Mouse (Mus musculus): ENCODE results near the gene Slc45a3. TPM values are rescaled to one million over a fixed set of nuclear protein-coding genes. Genes with fewer than 3 reads are reported as not detected.

Slc45a3 gene
- polyA plus RNA-seq, 1 experiment from 2014 or later = 1.5 TPM

DNA sequence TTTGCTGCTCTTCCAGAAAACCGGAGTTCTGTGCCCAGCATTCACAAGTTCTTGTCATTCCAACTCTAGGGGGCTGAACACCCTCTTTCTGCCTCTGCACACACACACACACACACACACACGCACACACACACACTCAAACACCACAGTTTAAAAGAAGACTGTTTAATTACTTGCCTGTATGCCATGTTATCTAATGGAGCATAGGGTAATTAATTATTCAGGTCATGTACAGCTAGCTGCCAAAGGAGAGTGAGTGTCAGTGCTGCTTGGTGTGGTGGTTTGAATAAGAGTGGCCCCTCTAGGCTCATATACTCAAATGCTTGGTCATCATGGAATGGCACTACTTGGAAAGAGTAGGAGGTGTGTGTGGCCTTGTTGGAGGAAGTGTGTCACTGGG lies 21.0 kb downstream of the Slc45a3 start:
- no peak overlapping the region for H3K4me2 ChIP-seq (ENCODE audit: low read length)
- no peak overlapping the region for H3K9ac ChIP-seq (ENCODE audit: low read length)
- no peak for ATAC-seq
- no peak overlapping the region for H3K27ac ChIP-seq (ENCODE audit: low read depth, low read length)
- no peaks in the 10 kb centered on the region for H3K36me3 ChIP-seq (ENCODE audit: control insufficient read depth, insufficient read depth, low read length)
- WGBS = 61% methylated on average over 2 of the region's 2 CpGs
- no peaks in the 10 kb centered on the region for H3K9me3 ChIP-seq (replicated peaks; ENCODE audit: control insufficient read depth, low read length)
- no peaks in the 10 kb centered on the region for H3K27me3 ChIP-seq (replicated peaks; ENCODE audit: control insufficient read depth, insufficient read depth, low read length)
- no peaks in the 10 kb centered on the region for H3K4me1 ChIP-seq (ENCODE audit: control insufficient read depth, insufficient read depth, low read length)
- no peak for DNase-seq (ENCODE audit: low spot score)
- H3K4me3 ChIP-seq (ENCODE audit: low read depth, low read length) = no peak overlapping the region

DNA sequence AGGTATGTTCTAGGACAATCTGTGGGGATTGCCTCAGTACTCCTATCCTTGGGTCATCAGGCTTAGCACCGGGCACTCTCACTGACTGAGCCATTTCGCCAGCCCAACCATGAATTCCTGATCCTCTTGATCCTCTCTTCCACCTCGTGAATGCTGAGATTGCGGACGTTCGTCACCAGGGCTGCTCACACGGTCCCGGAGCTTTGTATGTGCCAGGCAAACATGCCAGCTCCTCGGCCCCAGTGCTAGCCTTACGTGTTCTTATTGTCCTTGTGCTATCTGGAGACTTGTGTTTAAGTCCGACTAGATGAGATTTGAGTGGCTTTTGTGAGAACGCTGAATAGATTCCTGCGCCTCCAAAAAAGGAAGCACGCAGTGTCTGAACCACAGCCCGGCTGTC lies 24.7 kb downstream of the Slc45a3 start:
- no peak for DNase-seq (ENCODE audit: low spot score)
- Histone ChIP-seq H3K9ac (ENCODE audit: low read length) (no peak overlapping the region), H3K4me2 (ENCODE audit: low read length) (no peak overlapping the region), H3K4me3 (ENCODE audit: low read depth, low read length) (no peak overlapping the region), H3K36me3 (ENCODE audit: control insufficient read depth, insufficient read depth, low read length) (no peaks in the 10 kb centered on the region), H3K9me3 (replicated peaks; ENCODE audit: control insufficient read depth, low read length) (no peaks in the 10 kb centered on the region), H3K4me1 (ENCODE audit: control insufficient read depth, insufficient read depth, low read length) (no peaks in the 10 kb centered on the region), H3K27ac (ENCODE audit: low read depth, low read length) (no peak overlapping the region), H3K27me3 (replicated peaks; ENCODE audit: control insufficient read depth, insufficient read depth, low read length) (no peaks in the 10 kb centered on the region)
- no peak for ATAC-seq
- WGBS = 69% methylated on average over 15 of the region's 15 CpGs

DNA sequence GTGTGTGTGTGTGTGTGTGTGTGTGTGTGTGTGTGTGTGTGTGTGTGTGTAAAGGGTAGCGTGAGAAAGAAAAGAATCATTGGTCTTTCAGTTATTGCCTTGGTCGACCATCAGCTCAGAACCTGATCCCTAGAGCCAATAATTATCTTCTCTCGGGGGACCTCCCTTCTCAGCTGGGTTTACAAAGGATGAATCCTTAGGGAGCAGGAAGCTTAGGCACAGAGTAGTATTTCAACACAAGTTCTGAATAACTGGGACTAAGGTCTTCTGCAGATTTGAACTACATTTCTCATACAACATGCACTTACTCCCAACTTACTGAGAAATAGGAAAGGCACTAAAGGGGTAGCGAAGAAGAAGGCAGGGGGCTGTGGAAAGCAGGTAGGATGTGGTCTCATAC lies 26.7 kb downstream of the Slc45a3 start:
- DNase-seq (ENCODE audit: low spot score) (no peak), ATAC-seq (no peak)
- H3K4me3 ChIP-seq (ENCODE audit: low read depth, low read length) = no peak overlapping the region
- no peak overlapping the region for H3K9ac ChIP-seq (ENCODE audit: low read length)
- H3K27me3 ChIP-seq (replicated peaks; ENCODE audit: control insufficient read depth, insufficient read depth, low read length) = no peaks in the 10 kb centered on the region
- H3K36me3 ChIP-seq (ENCODE audit: control insufficient read depth, insufficient read depth, low read length) = no peaks in the 10 kb centered on the region
- no peak overlapping the region for H3K4me2 ChIP-seq (ENCODE audit: low read length)
- 73% methylated on average over 4 of the region's 4 CpGs for WGBS
- no peaks in the 10 kb centered on the region for H3K4me1 ChIP-seq (ENCODE audit: control insufficient read depth, insufficient read depth, low read length)
- H3K27ac ChIP-seq (ENCODE audit: low read depth, low read length) = no peak overlapping the region
- no peaks in the 10 kb centered on the region for H3K9me3 ChIP-seq (replicated peaks; ENCODE audit: control insufficient read depth, low read length)

DNA sequence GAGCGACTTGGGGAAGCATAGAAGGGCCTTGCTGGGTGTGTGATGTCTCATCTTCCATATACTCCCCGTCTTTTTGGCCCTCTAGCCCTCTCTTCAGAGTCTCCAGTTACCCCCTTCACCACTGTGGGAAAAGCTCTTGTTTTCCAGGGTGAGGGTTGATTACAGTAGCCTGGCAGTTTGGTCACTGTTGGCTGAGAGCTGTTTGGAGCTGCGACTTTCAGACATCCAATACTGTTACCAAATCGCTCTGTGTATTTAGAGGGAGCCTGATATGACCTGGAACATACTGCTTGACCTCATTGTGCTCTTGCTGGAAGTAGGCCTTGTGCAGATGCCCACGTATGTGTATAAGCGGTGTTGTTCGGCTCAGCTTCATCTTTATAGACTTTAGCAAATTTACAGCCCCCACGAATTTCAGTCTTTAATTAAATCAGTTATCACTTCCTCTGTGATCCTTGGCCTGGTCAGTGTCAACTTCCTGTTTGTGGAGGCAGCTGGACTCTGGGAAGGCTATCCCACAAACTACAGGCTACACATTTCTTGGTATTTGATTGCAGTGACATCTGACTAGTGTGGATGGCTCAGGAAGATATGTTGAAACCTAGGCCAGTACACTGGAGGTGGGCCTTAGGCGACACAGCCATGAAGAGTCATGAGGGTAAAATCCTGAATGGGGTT lies 27.5 kb downstream of the Slc45a3 start:
- DNase-seq (ENCODE audit: low spot score) = no peak
- Histone ChIP-seq H3K4me3 (ENCODE audit: low read depth, low read length) (no peak overlapping the region), H3K36me3 (ENCODE audit: control insufficient read depth, insufficient read depth, low read length) (no peaks in the 10 kb centered on the region), H3K27ac (ENCODE audit: low read depth, low read length) (no peak overlapping the region), H3K9ac (ENCODE audit: low read length) (no peak overlapping the region), H3K4me1 (ENCODE audit: control insufficient read depth, insufficient read depth, low read length) (no peaks in the 10 kb centered on the region), H3K27me3 (replicated peaks; ENCODE audit: control insufficient read depth, insufficient read depth, low read length) (no peaks in the 10 kb centered on the region), H3K4me2 (ENCODE audit: low read length) (no peak overlapping the region), H3K9me3 (replicated peaks; ENCODE audit: control insufficient read depth, low read length) (no peaks in the 10 kb centered on the region)
- ATAC-seq = no peak
- WGBS = 88% methylated on average over 9 of the region's 9 CpGs

DNA sequence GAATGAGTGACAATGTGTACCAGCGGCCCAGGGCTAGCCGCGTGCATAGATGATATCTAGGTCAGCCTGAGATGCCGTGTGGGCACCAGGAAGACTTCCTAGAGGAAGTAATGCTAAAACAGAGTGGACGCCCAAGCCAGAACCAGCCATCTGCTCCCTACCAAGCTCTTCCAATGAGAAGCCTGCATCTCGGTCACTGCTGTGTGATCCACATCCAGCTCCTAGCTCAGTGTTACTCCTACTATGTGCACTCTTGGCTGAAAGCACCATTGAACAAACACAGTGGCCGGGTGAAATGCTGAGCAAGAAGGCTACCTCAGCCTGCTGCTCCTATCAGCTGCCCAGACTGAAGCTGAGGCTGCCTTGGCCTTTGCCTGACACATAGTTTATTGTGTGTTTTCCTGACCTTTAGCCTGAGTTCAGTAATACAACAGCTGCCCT lies 29.8 kb downstream of the Slc45a3 start:
- ATAC-seq = no peak
- WGBS = 88% methylated on average over 7 of the region's 7 CpGs

DNA sequence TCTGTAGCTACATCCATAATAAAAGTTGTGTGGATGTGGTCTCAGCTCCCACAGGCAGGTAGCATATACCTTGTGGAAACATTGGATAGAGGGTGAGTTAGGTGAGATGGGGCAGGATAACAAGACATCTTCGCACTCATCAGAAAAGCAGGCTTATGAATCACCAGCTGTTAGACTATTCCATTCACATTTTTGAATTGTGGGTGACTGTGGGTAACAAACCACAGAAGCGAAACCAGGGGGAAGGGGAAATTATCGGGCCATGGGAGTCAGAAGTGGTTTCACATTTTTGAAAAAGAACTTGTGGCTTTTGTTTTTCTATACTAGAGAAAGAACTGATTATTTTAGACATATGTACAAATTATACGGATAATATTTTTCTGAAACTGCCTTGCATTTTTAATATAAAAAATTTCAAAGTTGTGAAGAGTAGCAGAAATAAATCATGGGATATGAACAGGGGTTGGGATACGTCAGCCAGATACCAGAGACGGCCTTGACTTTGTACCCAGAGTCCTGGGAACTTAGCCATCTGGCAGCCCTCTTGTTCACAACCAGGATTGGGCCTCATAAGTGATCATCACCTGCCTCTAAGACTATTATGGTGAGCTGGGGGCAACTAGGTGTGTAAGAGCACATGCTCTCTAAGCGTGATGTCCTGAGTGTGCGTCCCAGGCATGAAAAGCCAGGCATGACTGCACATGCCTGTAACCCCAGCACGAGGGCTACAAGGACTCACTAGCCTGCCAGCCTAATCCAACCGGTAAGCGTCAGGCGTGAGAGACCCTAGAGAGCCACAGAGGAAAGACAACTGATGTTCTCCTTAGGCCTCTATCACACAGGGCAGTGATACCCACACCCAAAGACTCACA lies 30.6 kb downstream of the Slc45a3 start:
- 89% methylated on average over 12 of the region's 12 CpGs for WGBS
- no peak for ATAC-seq
- Histone ChIP-seq H3K27ac (ENCODE audit: low read depth, low read length) (no peak overlapping the region), H3K4me1 (ENCODE audit: control insufficient read depth, insufficient read depth, low read length) (no peaks in the 10 kb centered on the region), H3K9ac (ENCODE audit: low read length) (no peak overlapping the region), H3K27me3 (replicated peaks; ENCODE audit: control insufficient read depth, insufficient read depth, low read length) (no peaks in the 10 kb centered on the region), H3K9me3 (replicated peaks; ENCODE audit: control insufficient read depth, low read length) (no peaks in the 10 kb centered on the region), H3K4me2 (ENCODE audit: low read length) (no peak overlapping the region), H3K4me3 (ENCODE audit: low read depth, low read length) (no peak overlapping the region), H3K36me3 (ENCODE audit: control insufficient read depth, insufficient read depth, low read length) (no peaks in the 10 kb centered on the region)
- no peak for DNase-seq (ENCODE audit: low spot score)

More for the DNA sequence above, 29.8 kb downstream of the Slc45a3 start:
- no peaks in the 10 kb centered on the region for H3K4me1 ChIP-seq (ENCODE audit: control insufficient read depth, insufficient read depth, low read length)
- no peak overlapping the region for H3K4me3 ChIP-seq (ENCODE audit: low read depth, low read length)
- H3K27me3 ChIP-seq (replicated peaks; ENCODE audit: control insufficient read depth, insufficient read depth, low read length) = no peaks in the 10 kb centered on the region
- H3K36me3 ChIP-seq (ENCODE audit: control insufficient read depth, insufficient read depth, low read length) = no peaks in the 10 kb centered on the region
- H3K9me3 ChIP-seq (replicated peaks; ENCODE audit: control insufficient read depth, low read length) = no peaks in the 10 kb centered on the region
- no peak overlapping the region for H3K9ac ChIP-seq (ENCODE audit: low read length)
- no peak overlapping the region for H3K4me2 ChIP-seq (ENCODE audit: low read length)
- no peak overlapping the region for H3K27ac ChIP-seq (ENCODE audit: low read depth, low read length)
- DNase-seq (ENCODE audit: low spot score) = no peak

DNA sequence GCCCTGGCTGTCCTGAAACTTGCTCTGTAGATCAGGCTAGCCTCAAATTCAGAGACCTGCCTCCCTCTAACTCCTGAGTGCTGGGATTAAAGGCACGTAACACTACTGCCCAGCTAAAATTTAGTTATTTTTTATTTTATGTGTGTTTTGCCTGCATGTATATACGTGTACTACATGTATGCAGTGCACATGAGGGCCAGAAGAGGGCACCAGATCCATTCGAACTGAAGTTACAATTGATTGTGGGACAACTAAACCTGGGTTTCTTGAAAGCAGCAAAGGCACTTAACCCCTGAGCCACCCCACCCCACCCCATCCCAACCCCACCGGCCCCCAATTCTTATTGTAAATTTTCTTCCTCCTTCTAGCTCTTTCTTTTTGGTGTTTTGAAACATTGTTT lies 32.3 kb downstream of the Slc45a3 start:
- Histone ChIP-seq H3K9ac (ENCODE audit: low read length) (no peak overlapping the region), H3K9me3 (replicated peaks; ENCODE audit: control insufficient read depth, low read length) (no peaks in the 10 kb centered on the region), H3K36me3 (ENCODE audit: control insufficient read depth, insufficient read depth, low read length) (no peaks in the 10 kb centered on the region), H3K4me1 (ENCODE audit: control insufficient read depth, insufficient read depth, low read length) (no peaks in the 10 kb centered on the region), H3K27me3 (replicated peaks; ENCODE audit: control insufficient read depth, insufficient read depth, low read length) (no peaks in the 10 kb centered on the region), H3K27ac (ENCODE audit: low read depth, low read length) (no peak overlapping the region), H3K4me3 (ENCODE audit: low read depth, low read length) (no peak overlapping the region), H3K4me2 (ENCODE audit: low read length) (no peak overlapping the region)
- DNase-seq (ENCODE audit: low spot score) (peak; percentile 68), ATAC-seq (peak; percentile 44; the same call in 1 of the 2 replicates)
- WGBS = 34% methylated on average over 4 of the region's 4 CpGs

DNA sequence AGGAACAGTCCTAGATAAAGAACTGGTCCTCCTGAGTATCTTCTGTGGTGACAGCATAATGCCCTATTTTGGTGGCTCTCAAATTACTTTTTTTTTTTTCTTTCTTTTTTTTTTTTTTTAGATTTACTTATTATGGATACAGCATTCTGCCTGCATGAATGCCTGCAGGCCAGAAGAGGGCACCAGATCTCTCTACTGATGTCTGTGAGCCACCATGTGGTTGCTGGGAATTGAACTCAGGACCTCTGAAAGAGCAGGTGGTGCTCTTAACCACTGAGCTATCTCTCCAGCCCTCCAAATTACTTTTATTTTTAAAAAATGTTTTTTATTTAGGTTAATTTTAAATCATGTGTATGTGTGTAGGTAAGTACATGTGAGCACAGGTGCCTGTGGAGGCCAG lies 37.7 kb downstream of the Slc45a3 start:
- no peak overlapping the region for H3K9ac ChIP-seq (ENCODE audit: low read length)
- H3K4me3 ChIP-seq (ENCODE audit: low read depth, low read length) = no peak overlapping the region
- H3K4me2 ChIP-seq (ENCODE audit: low read length) = no peak overlapping the region
- DNase-seq (ENCODE audit: low spot score) (no peak), ATAC-seq (no peak)
- no peaks in the 10 kb centered on the region for H3K36me3 ChIP-seq (ENCODE audit: control insufficient read depth, insufficient read depth, low read length)
- no peaks in the 10 kb centered on the region for H3K27me3 ChIP-seq (replicated peaks; ENCODE audit: control insufficient read depth, insufficient read depth, low read length)
- no peak overlapping the region for H3K27ac ChIP-seq (ENCODE audit: low read depth, low read length)
- H3K9me3 ChIP-seq (replicated peaks; ENCODE audit: control insufficient read depth, low read length) = no peaks in the 10 kb centered on the region
- H3K4me1 ChIP-seq (ENCODE audit: control insufficient read depth, insufficient read depth, low read length) = no peaks in the 10 kb centered on the region

DNA sequence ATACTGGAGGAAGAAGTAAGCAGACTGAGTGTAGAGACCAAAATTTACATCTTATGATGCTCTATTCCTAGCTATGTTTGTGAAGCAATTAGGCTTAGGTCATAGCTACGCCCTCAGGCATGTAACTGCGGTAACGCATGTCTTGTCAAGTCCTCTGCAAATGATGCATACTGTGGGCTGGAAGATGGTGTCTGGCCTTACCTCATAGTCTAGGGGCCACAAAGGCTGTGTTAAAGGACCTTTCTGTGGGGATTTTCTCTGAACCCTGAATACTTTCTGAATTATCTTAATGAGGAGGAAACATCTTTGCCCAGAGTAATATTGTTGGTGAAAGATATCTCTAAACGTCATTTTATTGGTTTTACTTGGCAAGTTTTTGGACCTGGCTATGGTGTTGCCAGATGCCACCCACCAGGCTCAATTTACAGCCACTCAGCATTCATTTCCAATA lies 39.1 kb downstream of the Slc45a3 start:
- WGBS = 85% methylated on average over 4 of the region's 4 CpGs
- H3K36me3 ChIP-seq (ENCODE audit: control insufficient read depth, insufficient read depth, low read length) = no peaks in the 10 kb centered on the region
- H3K9ac ChIP-seq (ENCODE audit: low read length) = no peak overlapping the region
- no peak for ATAC-seq
- H3K27ac ChIP-seq (ENCODE audit: low read depth, low read length) = no peak overlapping the region
- no peak overlapping the region for H3K4me2 ChIP-seq (ENCODE audit: low read length)
- no peaks in the 10 kb centered on the region for H3K27me3 ChIP-seq (replicated peaks; ENCODE audit: control insufficient read depth, insufficient read depth, low read length)
- no peaks in the 10 kb centered on the region for H3K9me3 ChIP-seq (replicated peaks; ENCODE audit: control insufficient read depth, low read length)
- no peak overlapping the region for H3K4me3 ChIP-seq (ENCODE audit: low read depth, low read length)
- DNase-seq (ENCODE audit: low spot score) = no peak
- peaks cover 3% of the 10 kb centered on the region for H3K4me1 ChIP-seq (ENCODE audit: control insufficient read depth, insufficient read depth, low read length)

All from forebrain, embryonic 14.5 days (tissue).